Mouse (Mus musculus) right cerebral cortex, adult 18-20 months (tissue): Measurements from ENCODE around the gene Zfp553.

Experiments
- DNase-seq: peaks from one replicate; pipeline ENCODE4 v3.0.0; 2022; ENCODE audit warnings: mixed read lengths

Gene Zfp553

GRCm38 (mm10) chr7:127273925-127274789, 41.3 kb downstream of the Zfp553 start, which contains the start of gene Sephs2:
Gene Sephs2 (minus strand): TSS chr7:127274055.
- DNase-seq: peak; percentile 92

GRCm38 (mm10) chr7:127276519-127276961, 43.7 kb downstream of the Zfp553 start:
- no peak for DNase-seq

GRCm38 (mm10) chr7:127278311-127278710, 45.5 kb downstream of the Zfp553 start:
- no peak for DNase-seq

- DNase-seq: no peak
Measured at GRCm38 (mm10) chr7:127280092-127280491, 47.2 kb downstream of the Zfp553 start.

GRCm38 (mm10) chr7:127281114-127281513, 48.3 kb downstream of the Zfp553 start:
- no peak for DNase-seq

GRCm38 (mm10) chr7:127282190-127282589, 49.3 kb downstream of the Zfp553 start:
- DNase-seq: no peak

- DNase-seq: no peak
Measured at GRCm38 (mm10) chr7:127285154-127285553, 52.3 kb downstream of the Zfp553 start.
